Mouse (Mus musculus) left cerebral cortex, adult 2 months (tissue): ENCODE results near the gene 1700025C18Rik. TPM values are rescaled to one million over a fixed set of nuclear protein-coding genes. Genes with fewer than 3 reads are reported as not detected.
A peak's percentile ranks its signal among the peaks of the same experiment; 100 is the strongest.

Experiments
- DNase-seq, 2 experiments: peaks; one replicate each; pipeline ENCODE4 v3.0.0; 2021 to 2022; ENCODE audit warnings: low spot score in 2 of 2, mixed read lengths in 1 of 2; ENCODE audit errors: extremely low spot score in 1 of 2
- H3K27ac ChIP-seq: fragments of 200-600 bp; 2 replicates; pipeline ENCODE4 v1.8.1; 2022
- H3K4me3 ChIP-seq: fragments of 200-600 bp; 2 replicates; pipeline ENCODE4 v1.8.1; 2022
- CTCF ChIP-seq: fragments of 200-600 bp; IDR thresholded peaks from 2 replicates; pipeline ENCODE4 v1.8.1; 2022; ENCODE audit warnings: antibody characterized with exemption, mild to moderate bottlenecking, moderate library complexity
- intact Hi-C: fragments of 180-260 bp; cut with DNase I; formaldehyde crosslinking; loops from one replicate; pipeline ENCODE4 v1.15.1; 2025
- total RNA-seq, 2 experiments: library from RNA; stranded (reverse); gene quantifications; 2 replicates each; pipeline ENCODE4 v1.2.3; 2021

1700025C18Rik gene
- total RNA-seq, 2 experiments from 2014 or later: not detected

DNA sequence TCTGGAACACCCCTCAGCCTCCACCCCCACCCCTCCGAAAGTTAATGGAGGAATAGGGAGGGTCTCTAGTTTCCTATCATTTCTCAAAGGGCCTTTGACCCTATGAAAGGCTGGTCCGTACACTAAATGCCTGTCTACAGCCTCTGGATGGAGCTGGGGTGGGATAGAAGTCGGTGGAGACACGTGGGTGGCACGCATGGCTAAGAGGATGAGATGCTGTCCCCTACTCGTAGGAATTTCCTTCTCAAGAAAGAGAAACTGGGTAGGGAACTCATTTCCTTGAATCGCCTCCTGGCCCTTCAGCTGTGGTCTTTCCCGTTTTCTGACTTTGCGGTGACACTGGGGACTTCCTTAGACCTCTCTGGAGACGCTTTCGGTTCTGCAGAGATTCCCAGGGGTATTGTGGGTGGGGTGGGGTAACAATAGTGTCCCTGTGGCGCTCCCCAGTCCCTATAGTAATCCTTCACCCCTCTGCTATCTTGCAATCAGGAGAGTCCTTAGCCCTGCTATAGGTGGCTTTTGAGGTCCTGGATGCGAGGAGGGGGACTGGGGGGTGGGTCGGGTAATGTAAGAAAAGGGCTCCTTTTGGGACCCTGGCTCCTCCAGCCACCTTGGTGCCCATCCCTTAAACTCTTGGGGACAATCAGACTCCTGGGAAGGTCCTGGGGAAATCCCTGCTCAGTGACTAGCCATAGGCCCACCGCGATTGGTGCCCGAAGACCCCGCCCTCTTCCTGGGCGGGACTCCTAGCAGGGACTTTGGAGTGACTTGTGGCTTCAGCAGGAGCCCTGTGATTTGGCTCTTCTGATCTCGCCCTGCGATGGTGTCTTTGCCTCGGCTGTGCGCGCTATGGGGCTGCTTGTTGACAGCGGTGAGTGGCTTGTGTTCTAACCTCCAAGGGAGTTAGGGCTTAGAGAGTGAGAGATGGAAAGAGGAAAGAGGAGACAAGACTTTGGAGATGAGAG, 35.4 kb downstream of the 1700025C18Rik start, which contains the start of gene Cd40:
Gene Cd40, plus strand, starts transcription at position 740 of the 965 bp plus-strand sequence.
- no peak for DNase-seq
- TF ChIP-seq CTCF: no peak
- intact Hi-C loops: no loop called here
- no peak within 1 kb of the TSS for H3K27ac ChIP-seq
- peak within 1 kb of the TSS; percentile 19; the same call in 1 of the 2 replicates for H3K4me3 ChIP-seq

DNA sequence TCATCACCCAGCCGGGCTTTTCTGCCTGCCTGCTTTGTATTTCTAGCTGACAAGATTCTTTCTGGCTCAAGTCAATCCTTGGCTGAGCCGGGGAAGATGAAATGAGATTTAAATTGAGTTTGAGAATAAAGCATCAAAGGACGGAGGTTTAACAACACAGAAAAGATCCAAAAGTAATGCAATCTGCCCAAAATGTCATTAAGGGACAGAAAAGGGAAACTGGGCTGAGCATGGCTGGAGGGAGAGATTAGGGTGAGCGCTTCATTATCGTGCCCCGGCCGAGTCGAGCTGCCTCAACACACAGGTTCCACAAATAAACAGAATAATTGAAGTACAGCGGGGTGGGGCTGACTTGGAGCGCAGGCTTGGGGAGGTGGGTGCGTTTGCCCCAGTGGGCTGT, 39.0 kb downstream of the 1700025C18Rik start:
- H3K4me3 ChIP-seq: no peak overlapping the region
- H3K27ac ChIP-seq: no peak overlapping the region
- intact Hi-C loops: no loop called here
- no peak for DNase-seq
- no peak for TF ChIP-seq CTCF

DNA sequence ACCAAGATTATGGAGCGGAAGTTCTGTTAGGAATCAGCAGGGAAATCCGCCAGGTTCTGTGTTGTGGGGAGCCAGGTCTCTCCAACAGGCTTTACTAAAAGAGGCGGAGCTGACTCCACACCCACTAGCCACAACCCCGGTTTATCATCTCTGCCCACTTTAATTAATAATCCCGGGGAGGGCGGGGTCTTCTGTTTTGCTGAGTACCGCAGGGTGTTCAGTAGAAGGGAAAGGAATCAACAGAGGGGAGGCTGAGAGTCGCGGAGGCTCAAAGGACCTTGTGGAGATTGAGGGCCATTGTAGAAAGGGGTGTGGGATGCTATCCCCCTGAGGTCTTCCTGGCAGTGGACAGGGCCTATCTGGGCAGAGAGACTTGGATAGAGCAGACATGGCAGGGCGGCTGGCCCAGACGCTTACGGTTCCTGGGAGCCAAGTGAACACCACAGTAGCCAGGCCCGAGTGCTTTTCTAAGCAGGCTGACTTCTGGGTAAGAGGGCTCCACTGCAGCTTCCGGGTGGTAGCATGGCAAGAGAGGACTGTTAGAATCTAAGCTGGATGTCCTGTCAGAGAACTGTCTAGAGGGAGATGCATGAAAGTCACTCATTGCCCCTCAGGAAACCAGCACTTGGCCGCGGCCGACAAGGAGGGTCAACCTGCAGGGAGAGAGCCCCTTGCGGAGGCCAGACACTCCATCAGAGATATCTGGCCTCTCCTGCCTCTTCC, 39.6 kb downstream of the 1700025C18Rik start:
- H3K4me3 ChIP-seq: no peak overlapping the region
- intact Hi-C loops: no loop called here
- H3K27ac ChIP-seq: no peak overlapping the region
- no peak for DNase-seq
- TF ChIP-seq CTCF: no peak

DNA sequence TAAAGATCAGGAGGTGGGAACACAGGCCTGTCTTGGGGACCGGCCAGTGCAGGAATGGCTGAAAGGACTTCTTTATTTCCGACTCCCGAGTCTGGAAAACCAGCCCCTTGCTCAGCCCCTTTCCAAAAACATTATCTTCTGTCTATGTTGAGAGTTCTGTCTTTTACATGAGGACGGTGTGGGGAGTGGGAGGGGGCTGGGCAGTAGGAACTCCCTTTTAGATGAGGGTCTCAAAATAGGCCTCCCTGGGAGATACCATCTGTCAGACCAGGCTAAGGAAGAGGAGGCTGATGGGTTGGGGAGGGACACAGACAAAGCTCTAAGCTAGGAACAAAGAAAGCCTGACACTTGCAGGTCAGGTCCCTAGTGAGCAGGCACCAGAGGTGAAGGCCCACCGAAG, 41.5 kb downstream of the 1700025C18Rik start:
- H3K4me3 ChIP-seq: no peak overlapping the region
- intact Hi-C loops: no loop called here
- H3K27ac ChIP-seq: no peak overlapping the region
- no peak for DNase-seq
- no peak for TF ChIP-seq CTCF

DNA sequence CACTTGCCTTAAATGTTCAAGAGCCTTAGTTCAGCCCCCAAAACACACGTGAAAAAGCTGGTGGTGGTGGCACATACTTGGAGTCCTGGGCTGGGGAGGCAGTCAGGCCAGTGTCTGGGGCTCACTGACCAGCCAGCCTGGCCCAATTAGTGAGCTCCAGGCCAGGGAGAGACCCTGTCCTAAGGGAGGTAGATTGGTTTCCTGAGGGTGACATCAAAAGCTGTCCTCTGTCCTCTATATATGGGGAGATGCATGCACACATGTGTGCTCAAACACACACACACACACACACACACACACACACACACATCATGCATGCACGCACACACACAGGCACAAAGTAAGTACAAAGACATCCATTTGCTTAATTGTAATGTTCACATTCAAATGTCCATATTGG, 46.8 kb downstream of the 1700025C18Rik start:
- TF ChIP-seq CTCF: no peak
- no peak overlapping the region for H3K27ac ChIP-seq

DNA sequence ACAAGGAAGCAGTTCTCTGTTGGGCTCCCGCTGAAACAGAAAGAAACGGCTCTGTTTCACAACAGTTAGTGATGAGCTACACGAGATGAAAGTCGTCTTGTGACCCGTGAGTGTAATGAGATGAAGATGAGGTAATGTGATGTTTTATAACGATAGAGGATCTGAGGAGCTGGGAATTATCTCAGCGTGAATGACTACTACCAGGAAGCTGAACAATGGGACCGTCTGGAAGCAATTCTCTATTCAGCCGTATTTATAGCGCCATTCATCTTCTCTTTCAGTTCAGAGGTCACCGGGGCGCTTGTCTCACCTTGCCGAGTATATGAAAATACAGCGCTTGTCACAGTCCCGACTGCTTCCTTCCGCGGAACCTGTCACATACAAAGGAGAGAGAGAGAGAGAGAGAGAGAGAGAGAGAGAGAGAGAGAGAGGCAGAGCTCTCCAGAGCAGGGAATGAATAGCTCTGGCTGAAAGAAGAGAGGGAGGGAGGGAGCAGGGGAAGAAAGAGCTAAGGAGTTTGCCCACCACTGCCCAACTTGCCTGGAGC, 47.4 kb downstream of the 1700025C18Rik start:
- intact Hi-C loops: no loop called here
- peak overlapping the region; percentile 26 for H3K4me3 ChIP-seq
- H3K27ac ChIP-seq: no peak overlapping the region
- no peak for DNase-seq
- no peak; the same call in none of the 2 replicates for TF ChIP-seq CTCF

More for the DNA sequence above, 46.8 kb downstream of the 1700025C18Rik start:
- intact Hi-C loops: no loop called here
- DNase-seq: no peak
- H3K4me3 ChIP-seq: no peak overlapping the region

DNA sequence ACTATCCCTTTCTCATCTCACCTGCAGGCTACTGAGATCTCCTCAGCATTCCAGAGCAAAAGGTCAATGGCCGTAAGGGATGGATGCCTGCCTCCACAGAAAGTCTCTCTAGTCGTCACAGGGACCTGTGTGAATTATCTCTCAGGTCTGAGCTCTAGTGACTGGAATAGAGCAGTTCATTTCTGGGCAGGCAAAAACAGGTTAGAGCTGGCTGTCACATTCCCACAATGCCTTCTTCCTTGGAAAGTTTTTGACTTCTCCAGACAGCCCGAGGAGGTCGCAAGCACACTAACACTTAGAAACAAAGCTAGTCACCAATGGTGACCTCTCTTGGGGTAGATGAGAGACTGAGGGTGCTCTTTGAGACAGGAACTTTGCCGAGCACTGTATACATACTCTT, 48.4 kb downstream of the 1700025C18Rik start:
- H3K27ac ChIP-seq: no peak overlapping the region
- TF ChIP-seq CTCF: no peak
- no peak for DNase-seq
- H3K4me3 ChIP-seq: no peak overlapping the region
- intact Hi-C loops: no loop called here

DNA sequence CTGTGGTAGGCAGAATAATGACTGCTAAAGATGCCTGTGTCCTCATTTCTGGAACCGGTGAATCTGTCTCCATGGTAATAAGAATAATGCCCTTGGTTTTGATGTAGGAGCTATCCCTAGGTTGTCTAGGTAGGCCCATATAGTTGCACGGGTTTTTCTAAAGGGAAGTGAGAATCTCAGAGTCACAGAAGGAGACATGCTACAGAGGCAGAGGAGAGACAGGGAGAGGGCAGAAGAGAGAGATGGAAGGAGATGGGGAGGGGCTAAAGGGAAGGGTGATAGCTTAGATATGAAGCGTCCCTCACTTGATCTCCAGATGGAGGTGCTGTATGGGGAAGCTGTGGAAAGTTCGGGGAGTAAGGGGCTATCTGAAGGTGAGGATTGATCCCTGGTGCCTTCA, 53.1 kb downstream of the 1700025C18Rik start:
- TF ChIP-seq CTCF: no peak
- intact Hi-C loops: no loop called here

DNA sequence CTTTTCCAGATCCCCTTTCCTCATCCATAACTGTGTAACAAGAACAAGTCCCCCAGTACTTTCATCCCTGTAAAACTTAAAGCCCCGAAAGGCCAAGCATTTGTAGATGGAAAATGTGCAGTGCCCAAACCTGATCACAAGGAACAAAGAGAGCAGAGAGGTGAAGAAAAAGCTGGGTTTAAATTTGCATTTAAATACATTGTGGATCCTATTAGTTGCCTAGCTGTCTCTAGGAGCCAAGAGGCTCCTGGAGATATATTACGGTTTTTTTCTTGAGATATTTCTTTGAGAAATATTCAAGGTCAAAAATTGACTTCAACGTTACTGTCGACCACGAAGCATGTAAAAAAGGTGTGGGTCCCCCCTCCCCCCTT, 55.5 kb downstream of the 1700025C18Rik start:
- intact Hi-C loops: no loop called here
- no peak for TF ChIP-seq CTCF
- no peak for DNase-seq

More for the DNA sequence above, 53.1 kb downstream of the 1700025C18Rik start:
- H3K27ac ChIP-seq: no peak overlapping the region
- no peak for DNase-seq
- H3K4me3 ChIP-seq: no peak overlapping the region

DNA sequence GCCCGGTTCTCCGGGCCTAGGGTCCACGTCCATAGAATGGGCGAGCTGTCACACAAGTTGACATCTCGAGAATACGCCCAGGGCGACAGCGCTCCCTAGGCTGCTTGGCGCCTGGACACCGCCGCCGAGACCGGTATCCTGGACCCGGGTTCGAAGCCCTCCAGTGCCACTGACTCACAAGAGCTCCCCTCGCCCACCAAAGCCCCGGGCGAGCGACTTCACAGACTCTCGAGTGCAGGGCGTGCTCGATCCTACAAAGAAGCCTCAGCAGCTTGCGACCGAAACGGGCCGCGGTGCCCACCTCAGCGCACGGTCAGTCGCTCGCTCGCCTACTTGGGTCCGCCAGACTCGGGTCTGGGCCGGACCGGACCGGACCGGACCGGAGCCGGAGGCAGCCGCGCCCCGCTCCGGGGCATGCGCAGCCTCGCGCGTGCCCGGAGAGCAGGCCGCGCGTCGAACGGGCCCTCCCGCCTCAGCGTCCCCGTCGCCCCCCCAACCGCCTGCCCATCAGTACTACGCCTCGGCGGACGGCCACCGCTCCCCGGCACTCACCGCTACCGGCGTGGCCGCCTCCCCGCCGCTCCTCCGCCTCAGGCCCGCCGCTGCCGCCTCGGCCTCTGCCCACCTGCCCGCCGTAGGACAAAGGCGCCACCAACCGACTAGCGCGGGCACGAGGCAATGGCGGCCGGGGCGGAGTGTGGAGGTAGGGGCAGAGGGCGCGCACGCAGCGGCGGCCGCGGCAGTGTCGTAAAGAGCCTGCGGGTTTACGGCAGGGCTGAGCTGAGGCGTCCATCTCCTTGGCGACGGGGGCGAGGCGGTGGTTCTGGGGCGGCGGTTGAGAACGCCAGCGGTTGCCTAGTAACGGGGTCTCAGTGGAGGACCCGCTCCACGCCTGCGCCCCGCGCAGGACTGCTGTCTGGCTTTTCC, 56.2 kb downstream of the 1700025C18Rik start, which contains the start of gene Ncoa5:
Gene Ncoa5, minus strand, starts transcription at position 737 of the 927 bp plus-strand sequence.
- peak within 1 kb of the TSS; percentile 82 for H3K4me3 ChIP-seq
- no peak; the same call in none of the 2 replicates for TF ChIP-seq CTCF
- DNase-seq: peak; percentile 99
- H3K27ac ChIP-seq: peak within 1 kb of the TSS; percentile 95
- intact Hi-C loops: loop anchor here (5.0 kb wide), 1 partner anchor 122 kb away; the partner anchor contains the start of gene Zfp335

More for the DNA sequence above, 55.5 kb downstream of the 1700025C18Rik start:
- Histone ChIP-seq H3K4me3 (peak overlapping the region; percentile 82), H3K27ac (peak overlapping the region; percentile 95)
